Mouse (Mus musculus): ENCODE data around the gene Eng.

- TF ChIP-seq USF1 (IDR thresholded peaks at IDR 0.05; ENCODE audit: low read depth) (no peak), POLR2A (IDR thresholded peaks at IDR 0.05; ENCODE audit: insufficient read length, low read depth) (no peak)
Measured at GRCm38 (mm10) chr2:32644799-32645475, 1.5 kb upstream of the Eng start.
